Mouse (Mus musculus): ENCODE data around the gene Zdhhc17. TPM values are rescaled to one million over a fixed set of nuclear protein-coding genes. Genes with fewer than 3 reads are reported as not detected.

The Zdhhc17 gene
- total RNA-seq, 2 experiments from 2014 or later: 107 to 115 TPM

GRCm38 (mm10) chr10:110971483-110971882 is 38.5 kb downstream of the Zdhhc17 start:
- DNase-seq (ENCODE audit: low spot score in 2 of 2): no peak
- intact Hi-C loops (cut with DNase I): no loop called here

GRCm38 (mm10) chr10:110971044-110971443 is 38.9 kb downstream of the Zdhhc17 start:
- no peak for DNase-seq (ENCODE audit: low spot score in 2 of 2)
- intact Hi-C loops (cut with DNase I): no loop called here

GRCm38 (mm10) chr10:110962172-110962571 is 47.8 kb downstream of the Zdhhc17 start:
- intact Hi-C loops (cut with DNase I): no loop called here
- DNase-seq (ENCODE audit: low spot score in 2 of 2): no peak

- DNase-seq (ENCODE audit: low spot score in 2 of 2): no peak
- intact Hi-C loops (cut with DNase I): no loop called here
These were observed 49.1 kb downstream of the Zdhhc17 start for GRCm38 (mm10) chr10:110960841-110961240.

GRCm38 (mm10) chr10:110959781-110960180 is 50.2 kb downstream of the Zdhhc17 start:
- peak in 1 of 2 experiments; percentile 64 for DNase-seq (ENCODE audit: low spot score in 2 of 2)
- intact Hi-C loops (cut with DNase I): no loop called here

- intact Hi-C loops (cut with DNase I): no loop called here
- DNase-seq (ENCODE audit: low spot score in 2 of 2): no peak
These were observed 51.1 kb downstream of the Zdhhc17 start for GRCm38 (mm10) chr10:110958879-110959278.

GRCm38 (mm10) chr10:110952937-110953451 is 56.9 kb downstream of the Zdhhc17 start:
- intact Hi-C loops (cut with DNase I): no loop called here
- DNase-seq (ENCODE audit: low spot score in 2 of 2): peak; percentile 24 to 59

- intact Hi-C loops (cut with DNase I): no loop called here
- no peak for DNase-seq (ENCODE audit: low spot score in 2 of 2)
These were observed 57.7 kb downstream of the Zdhhc17 start for GRCm38 (mm10) chr10:110952271-110952670.

GRCm38 (mm10) chr10:110951748-110952147 is 58.2 kb downstream of the Zdhhc17 start:
- intact Hi-C loops (cut with DNase I): no loop called here
- no peak for DNase-seq (ENCODE audit: low spot score in 2 of 2)

- intact Hi-C loops (cut with DNase I): no loop called here
- DNase-seq (ENCODE audit: low spot score in 2 of 2): no peak
These were observed 58.8 kb downstream of the Zdhhc17 start for GRCm38 (mm10) chr10:110951112-110951511.

- no peak for DNase-seq (ENCODE audit: low spot score in 2 of 2)
- intact Hi-C loops (cut with DNase I): no loop called here
These were observed 62.4 kb downstream of the Zdhhc17 start for GRCm38 (mm10) chr10:110947574-110947973.

GRCm38 (mm10) chr10:110945966-110946365 is 64.0 kb downstream of the Zdhhc17 start:
- peak in 1 of 2 experiments; percentile 22 for DNase-seq (ENCODE audit: low spot score in 2 of 2)
- intact Hi-C loops (cut with DNase I): no loop called here

- intact Hi-C loops (cut with DNase I): no loop called here
- DNase-seq (ENCODE audit: low spot score in 2 of 2): no peak
These were observed 65.8 kb downstream of the Zdhhc17 start for GRCm38 (mm10) chr10:110944175-110944574.

GRCm38 (mm10) chr10:110942806-110943205 is 67.1 kb downstream of the Zdhhc17 start:
- intact Hi-C loops (cut with DNase I): no loop called here
- no peak for DNase-seq (ENCODE audit: low spot score in 2 of 2)

GRCm38 (mm10) chr10:110941968-110942367 is 68.0 kb downstream of the Zdhhc17 start:
- intact Hi-C loops (cut with DNase I): no loop called here
- DNase-seq (ENCODE audit: low spot score in 2 of 2): no peak

- no peak for DNase-seq (ENCODE audit: low spot score in 2 of 2)
- intact Hi-C loops (cut with DNase I): no loop called here
These were observed 69.1 kb downstream of the Zdhhc17 start for GRCm38 (mm10) chr10:110940740-110941398.

GRCm38 (mm10) chr10:110939717-110940116 is 70.2 kb downstream of the Zdhhc17 start:
- intact Hi-C loops (cut with DNase I): no loop called here
- DNase-seq (ENCODE audit: low spot score in 2 of 2): peak in 1 of 2 experiments; percentile 25

GRCm38 (mm10) chr10:110938841-110939549 is 70.9 kb downstream of the Zdhhc17 start:
- peak; percentile 58 to 82 for DNase-seq (ENCODE audit: low spot score in 2 of 2)
- intact Hi-C loops (cut with DNase I): no loop called here

- peak in 1 of 2 experiments; percentile 50 for DNase-seq (ENCODE audit: low spot score in 2 of 2)
- intact Hi-C loops (cut with DNase I): no loop called here
These were observed 71.6 kb downstream of the Zdhhc17 start for GRCm38 (mm10) chr10:110938361-110938760.

- intact Hi-C loops (cut with DNase I): no loop called here
- no peak for DNase-seq (ENCODE audit: low spot score in 2 of 2)
These were observed 74.3 kb downstream of the Zdhhc17 start for GRCm38 (mm10) chr10:110935669-110936068.

GRCm38 (mm10) chr10:110935081-110935480 is 74.9 kb downstream of the Zdhhc17 start:
- intact Hi-C loops (cut with DNase I): no loop called here
- no peak for DNase-seq (ENCODE audit: low spot score in 2 of 2)

Data from left cerebral cortex, postnatal 25 days (tissue).